Mouse (Mus musculus): Measurements from ENCODE around the gene Zbtb17.

- TF ChIP-seq GATA1 (IDR thresholded peaks at IDR 0.05; ENCODE audit: low read length) (no peak), TAL1 (IDR thresholded peaks at IDR 0.05; ENCODE audit: low read length) (no peak)
These were observed 34.3 kb downstream of the Zbtb17 start for GRCm38 (mm10) chr4:141478794-141479193.
